Mouse (Mus musculus) olfactory bulb, adult 2 months (tissue): ENCODE measurements at regions not wholly inside any gene's neighbourhood (a gene's known extent, or its start where the extent isn't known, plus 50 kb on each side); places are given as distances from the start of the nearest gene placed in this dataset.

Experiments
- H3K27ac ChIP-seq: fragments of 200-500 bp; 2 replicates; pipeline ENCODE4 v1.5.1; 2012; ENCODE audit warnings: low read depth, low read length; ENCODE audit not compliant: insufficient read depth
- H3K4me1 ChIP-seq: fragments of 200-500 bp; 2 replicates; pipeline ENCODE4 v1.6.1; 2012; ENCODE audit warnings: low read length; ENCODE audit not compliant: control insufficient read depth, insufficient read depth
- H3K4me3 ChIP-seq: fragments of 200-500 bp; 2 replicates; pipeline ENCODE4 v1.5.1; 2012; ENCODE audit warnings: mild to moderate bottlenecking, low read depth, low read length, moderate library complexity; ENCODE audit not compliant: insufficient read depth
- CTCF ChIP-seq: fragments of 200-500 bp; IDR thresholded peaks from 2 replicates; pipeline ENCODE4 v1.5.1; 2012; ENCODE audit warnings: low read depth, mild to moderate bottlenecking, low read length, moderate library complexity; ENCODE audit not compliant: insufficient read depth
- POLR2A ChIP-seq: fragments of 200-500 bp; IDR thresholded peaks from 2 replicates; pipeline ENCODE4 v1.6.1; 2012; ENCODE audit warnings: mild to moderate bottlenecking, low read depth, low read length, moderate library complexity; ENCODE audit not compliant: insufficient read depth
- WGBS: fragments of 180-500 bp; shearing (Covaris S2); methylation state at CpG from one replicate; pipeline ENCODE4 v1.1.7; 2018; 5-methylcytosine and 5-hydroxymethylcytosine counted together

- H3K4me1 ChIP-seq: no peaks in the 10 kb centered on the region
- TF ChIP-seq CTCF (no peak), POLR2A (no peak)
- H3K4me3 ChIP-seq: no peak overlapping the region
- 95% methylated on average over 1 of the region's 1 CpGs for WGBS
- H3K27ac ChIP-seq: no peak overlapping the region
Observed at GRCm38 (mm10) chr13:80959763-80960162, 76.6 kb downstream of the Arrdc3 start.

DNA sequence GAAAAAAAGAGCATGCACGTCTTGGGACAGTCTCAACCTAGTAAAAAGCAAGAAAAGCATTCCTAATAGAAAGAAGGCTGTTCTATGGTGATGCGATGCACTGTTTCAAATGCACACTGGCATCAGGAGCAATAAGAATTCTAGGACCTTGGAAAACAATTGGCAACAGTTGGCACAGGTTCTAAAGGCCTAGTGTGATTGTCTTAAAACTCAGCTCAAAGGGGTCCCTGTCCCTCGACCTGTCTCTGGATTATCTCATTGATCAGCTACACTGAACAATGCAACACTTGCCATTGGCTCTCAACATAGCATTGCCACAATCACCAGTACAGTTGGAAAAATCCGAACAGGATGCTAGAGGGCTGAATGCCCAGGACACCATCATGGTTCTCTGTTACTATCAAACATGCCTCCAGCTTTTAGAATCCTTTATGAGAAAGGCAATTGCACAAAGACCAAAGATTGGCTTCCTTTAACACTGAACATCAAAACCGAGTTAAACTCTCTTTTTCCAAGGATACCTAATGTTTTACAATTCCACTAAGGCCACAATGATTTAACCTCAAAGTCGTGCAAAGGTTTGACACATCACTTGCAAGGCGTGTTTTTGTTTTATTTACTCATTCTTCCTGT, 78.9 kb downstream of the Arrdc3 start:
- H3K27ac ChIP-seq: 0 out of 2 replicates have a peak overlapping the region, but pooled peaks have one; percentile 21
- no peak overlapping the region for H3K4me3 ChIP-seq
- no peaks in the 10 kb centered on the region for H3K4me1 ChIP-seq
- TF ChIP-seq POLR2A (no peak), CTCF (no peak)
- 60% methylated on average over 7 of the region's 7 CpGs for WGBS

DNA sequence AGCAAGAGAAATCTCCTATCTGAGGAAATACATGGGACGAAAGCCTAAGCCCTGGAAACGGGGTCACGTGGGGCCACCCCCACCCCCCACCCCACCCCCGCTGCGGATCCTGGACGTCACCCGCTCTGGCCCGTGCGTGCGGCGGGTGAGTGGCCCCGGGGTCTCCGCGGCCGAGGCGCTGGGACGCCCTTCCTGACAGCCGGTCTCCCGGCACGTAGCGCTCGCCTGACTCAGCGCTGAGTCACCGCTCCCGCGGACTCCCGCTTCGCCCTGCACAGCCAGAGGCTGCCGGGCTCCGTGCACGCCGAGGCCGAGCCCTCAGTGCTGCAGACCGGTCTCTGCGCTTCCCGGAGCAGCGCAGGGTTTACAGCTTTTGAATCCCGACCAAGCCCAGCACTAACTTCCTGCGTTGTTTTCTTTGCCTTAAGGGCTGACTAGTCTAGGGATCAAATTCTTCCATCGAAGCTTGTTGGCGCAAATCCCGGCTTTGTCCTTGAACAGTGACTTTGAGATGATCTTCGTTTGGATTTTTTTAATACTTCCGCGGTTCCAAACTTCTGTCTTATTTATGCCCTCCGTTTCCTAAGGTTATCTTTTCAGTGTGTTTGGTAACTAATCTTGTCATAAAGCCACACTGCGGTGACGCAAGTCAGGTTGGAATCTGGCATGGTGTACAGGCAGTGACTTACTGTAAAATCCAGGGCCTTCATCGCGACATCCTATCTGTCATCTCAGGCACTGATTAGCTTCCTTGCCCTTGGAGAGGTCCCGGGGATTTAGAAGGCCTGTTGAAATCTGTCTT, 79.8 kb downstream of the Arrdc3 start:
- no peaks in the 10 kb centered on the region for H3K4me1 ChIP-seq
- peak; percentile 48; the same call in 1 of the 2 replicates for TF ChIP-seq POLR2A
- TF ChIP-seq CTCF: no peak
- whole genome bisulfite sequencing: 9% methylated on average over 51 of the region's 51 CpGs
- H3K27ac ChIP-seq: peak overlapping the region; percentile 87
- peak overlapping the region; percentile 51 for H3K4me3 ChIP-seq

- Histone ChIP-seq H3K4me3 (no peak overlapping the region), H3K4me1 (no peaks in the 10 kb centered on the region), H3K27ac (no peak overlapping the region; the same call in 1 of the 2 replicates)
- TF ChIP-seq CTCF: no peak
- TF ChIP-seq POLR2A: no peak
- WGBS: 89% methylated on average over 11 of the region's 11 CpGs
Observed at GRCm38 (mm10) chr13:80963591-80963940, 80.4 kb downstream of the Arrdc3 start.

GRCm38 (mm10) chr13:80971664-80972063, 88.5 kb downstream of the Arrdc3 start:
- WGBS: 52% methylated on average over 3 of the region's 3 CpGs

DNA sequence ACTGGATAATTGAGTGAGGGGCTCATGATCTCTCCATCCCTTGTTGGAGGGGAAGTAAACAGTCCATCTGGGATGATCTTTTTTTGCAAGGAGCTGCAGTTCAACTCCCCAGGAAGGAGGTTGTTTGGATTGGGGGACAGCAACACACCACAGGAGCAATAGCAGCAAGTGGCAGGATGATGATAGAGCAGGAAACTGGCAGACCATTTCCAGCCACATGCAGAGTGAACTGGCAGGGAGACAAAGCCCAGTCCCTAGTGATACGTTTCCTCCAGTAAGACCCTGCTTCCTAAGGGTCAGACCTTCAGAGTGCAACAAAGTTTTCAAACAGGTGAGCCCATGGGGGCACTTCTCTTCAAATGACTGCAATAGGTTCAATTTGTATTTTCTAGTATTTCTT, 91.2 kb downstream of the Arrdc3 start:
- H3K4me1 ChIP-seq: no peaks in the 10 kb centered on the region
- no peak for TF ChIP-seq CTCF
- no peak for TF ChIP-seq POLR2A
- H3K4me3 ChIP-seq: no peak overlapping the region
- no peak overlapping the region for H3K27ac ChIP-seq
- WGBS: 63% methylated on average over 1 of the region's 1 CpGs

More at GRCm38 (mm10) chr13:80971664-80972063, 88.5 kb downstream of the Arrdc3 start:
- Histone ChIP-seq H3K27ac (no peak overlapping the region), H3K4me3 (no peak overlapping the region), H3K4me1 (no peaks in the 10 kb centered on the region)
- no peak for TF ChIP-seq CTCF
- no peak for TF ChIP-seq POLR2A

GRCm38 (mm10) chr13:80977266-80977665, 94.1 kb downstream of the Arrdc3 start:
- TF ChIP-seq POLR2A (no peak), CTCF (no peak)
- whole genome bisulfite sequencing: 91% methylated on average over 3 of the region's 3 CpGs
- no peak overlapping the region for H3K27ac ChIP-seq
- no peaks in the 10 kb centered on the region for H3K4me1 ChIP-seq
- no peak overlapping the region for H3K4me3 ChIP-seq

DNA sequence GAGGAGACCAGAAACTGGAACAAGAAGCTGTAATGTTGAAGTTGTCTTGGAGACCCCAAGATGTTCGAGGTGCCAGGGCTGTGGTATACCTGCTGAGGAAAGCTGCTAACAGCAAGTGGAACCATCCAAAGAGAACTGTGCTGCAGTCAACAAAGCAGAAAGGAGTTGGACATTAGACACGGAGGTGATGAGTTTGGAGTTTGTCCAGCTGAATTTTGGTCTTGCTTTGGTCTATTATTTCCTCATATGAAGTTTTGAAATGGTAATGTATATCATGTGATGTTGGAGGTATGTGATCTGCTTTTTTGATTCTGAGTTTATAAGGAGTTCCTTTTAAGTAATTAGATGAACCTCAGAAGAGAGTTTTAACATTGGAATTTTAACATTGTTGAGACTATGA, 98.0 kb downstream of the Arrdc3 start:
- H3K4me3 ChIP-seq: no peak overlapping the region
- H3K27ac ChIP-seq: no peak overlapping the region
- 85% methylated on average over 2 of the region's 2 CpGs for WGBS
- H3K4me1 ChIP-seq: no peaks in the 10 kb centered on the region
- TF ChIP-seq CTCF (no peak), POLR2A (no peak)

- TF ChIP-seq CTCF: no peak
- no peak for TF ChIP-seq POLR2A
- Histone ChIP-seq H3K4me3 (no peak overlapping the region), H3K27ac (no peak overlapping the region), H3K4me1 (no peaks in the 10 kb centered on the region)
- WGBS: 53% methylated on average over 4 of the region's 4 CpGs
Observed at GRCm38 (mm10) chr13:80986657-80987056, 103.5 kb downstream of the Arrdc3 start.

DNA sequence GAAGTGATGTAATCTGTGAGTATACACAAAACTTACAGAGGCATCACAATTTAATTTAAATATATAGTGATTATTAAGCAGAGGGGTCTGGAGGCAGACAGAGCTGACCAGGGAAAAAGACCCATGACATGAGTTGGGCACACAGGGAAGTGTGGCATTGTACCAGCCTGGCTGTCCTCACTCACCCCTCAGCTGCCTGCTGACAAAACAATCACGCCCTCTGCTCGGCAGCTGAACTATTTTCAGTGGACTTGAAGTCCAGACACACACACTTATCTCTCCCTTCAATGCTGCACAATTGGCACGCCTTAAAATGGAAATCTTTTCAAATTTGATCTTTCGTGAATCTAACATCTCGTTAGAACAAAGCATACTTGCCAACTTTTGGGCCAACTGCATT, 106.6 kb downstream of the Arrdc3 start:
- Histone ChIP-seq H3K27ac (no peak overlapping the region), H3K4me3 (no peak overlapping the region), H3K4me1 (no peaks in the 10 kb centered on the region)
- TF ChIP-seq CTCF (no peak), POLR2A (no peak)
- WGBS: 37% methylated on average over 5 of the region's 5 CpGs
